Mouse (Mus musculus) c-Kit-positive CD71-positive TER-119-negative erythroid progenitor cells, embryonic 14.5 days (primary cell): Measurements from ENCODE around the gene Tdp1.
A peak's percentile ranks its signal among the peaks of the same experiment; 100 is the strongest.
"Not testable (repeated sequence)": the region's sequence is repeated elsewhere in the genome, so short reads cannot be mapped to it uniquely, and the experiment has no call there.

Source experiments
- DNase-seq: peaks from one replicate; pipeline ENCODE4 v3.0.0-alpha.2; 2013; ENCODE audit warnings: low read depth

Gene Tdp1

DNA sequence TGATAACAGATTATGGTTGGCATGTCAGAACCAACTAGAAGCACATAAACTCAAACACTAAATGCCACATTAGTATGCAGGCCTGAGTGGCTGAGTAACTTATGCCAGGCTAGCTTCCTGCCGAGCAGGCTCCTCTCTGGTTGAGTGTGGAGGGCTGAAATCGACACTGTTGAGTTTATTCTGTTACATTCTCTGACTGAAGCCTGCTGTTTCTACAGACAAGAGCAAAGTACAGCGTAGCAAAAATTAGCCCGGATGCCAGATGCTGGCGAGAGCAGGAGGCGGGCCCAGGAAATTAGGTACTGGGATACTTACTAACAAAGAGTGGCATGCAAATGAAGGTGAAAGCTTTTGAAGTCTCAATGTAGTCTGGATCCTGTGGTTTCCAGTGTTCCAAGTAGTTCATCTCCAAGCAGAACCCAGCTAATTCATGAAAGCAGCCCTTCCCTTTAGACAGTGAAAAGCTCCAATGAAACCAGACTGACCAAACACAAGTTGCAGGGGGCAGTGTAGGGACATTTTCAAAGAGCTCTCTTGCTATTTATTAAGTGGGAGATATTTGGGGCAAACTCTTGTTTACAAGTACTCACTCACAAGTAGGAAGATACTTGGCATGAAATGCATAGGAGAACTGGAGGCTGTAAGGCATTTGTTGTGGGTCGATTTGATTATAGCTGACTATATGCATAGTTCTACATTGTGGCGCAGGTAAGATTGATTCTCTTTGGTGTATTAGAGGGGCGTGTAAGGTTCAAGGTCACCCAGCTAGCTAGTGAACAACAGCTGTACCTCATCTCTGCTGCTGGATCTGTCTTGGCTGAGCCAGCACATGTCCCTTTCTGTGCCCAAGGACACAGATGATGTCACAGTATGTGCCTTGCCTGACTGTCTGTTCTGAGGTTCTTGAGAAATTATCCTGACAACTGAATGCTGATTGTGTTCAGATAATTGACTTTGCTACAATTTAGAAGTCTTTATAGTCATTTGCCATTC lies 74.0 kb downstream of the Tdp1 start:
- no peak for DNase-seq

- DNase-seq: no peak
Observed at GRCm38 (mm10) chr12:99959291-99959690, 75.0 kb downstream of the Tdp1 start.

DNA sequence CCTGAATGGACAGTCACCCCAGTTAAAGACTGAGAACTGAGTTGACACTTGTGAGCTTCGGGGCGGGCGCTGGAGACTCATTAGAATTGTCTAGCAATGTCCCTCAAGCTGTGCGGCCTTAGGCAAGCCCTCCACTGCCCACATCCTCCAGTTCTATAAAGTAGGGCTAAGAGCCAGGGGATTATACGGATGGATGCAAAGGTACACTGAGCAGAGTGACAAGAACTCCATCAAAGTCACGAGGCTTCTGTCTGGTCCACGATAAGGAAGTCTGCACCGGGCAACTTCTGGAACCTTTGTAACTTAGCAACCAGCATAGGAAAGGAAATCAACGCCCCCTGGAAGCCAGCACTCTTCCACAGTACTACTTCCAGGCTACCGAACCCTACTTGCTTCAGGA lies 75.6 kb downstream of the Tdp1 start:
- no peak for DNase-seq

GRCm38 (mm10) chr12:99960675-99961074 lies 76.4 kb downstream of the Tdp1 start:
- no peak for DNase-seq

GRCm38 (mm10) chr12:99964301-99965202 lies 80.2 kb downstream of the Tdp1 start, which contains the start of gene Kcnk13:
Gene Kcnk13, plus strand, starts transcription at chr12:99964499.
- DNase-seq: peak; percentile 47

- DNase-seq: no peak
Observed at GRCm38 (mm10) chr12:99965203-99966115, 81.1 kb downstream of the Tdp1 start.

DNA sequence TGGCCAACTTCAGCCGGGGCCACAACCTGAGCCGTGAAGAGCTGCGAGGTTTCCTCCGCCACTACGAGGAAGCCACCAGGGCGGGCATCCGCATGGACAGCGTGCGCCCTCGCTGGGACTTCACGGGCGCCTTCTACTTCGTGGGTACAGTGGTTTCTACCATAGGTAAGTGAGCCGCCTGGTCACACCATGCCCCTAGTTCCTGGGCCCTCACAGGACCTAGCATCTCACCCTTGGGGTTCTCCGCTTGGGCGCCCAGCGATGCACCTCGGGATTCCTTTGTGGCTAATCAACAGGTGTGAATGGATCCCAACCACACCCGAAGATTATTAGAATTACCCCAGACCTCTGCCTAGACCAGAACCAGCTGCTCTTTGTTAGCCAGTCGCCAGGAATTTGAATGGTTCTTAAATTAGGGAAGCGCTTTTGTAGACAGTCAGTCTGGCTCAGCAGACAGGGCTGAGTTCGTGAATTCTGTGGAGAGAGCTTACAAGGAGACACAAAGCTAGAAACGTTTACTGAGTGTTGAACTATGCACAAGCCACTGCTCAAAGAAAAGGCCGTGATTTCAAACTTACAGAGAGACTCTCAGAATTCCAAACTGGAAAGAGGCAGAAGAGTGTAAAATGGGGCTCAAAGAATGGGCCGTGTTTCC lies 81.9 kb downstream of the Tdp1 start:
- no peak for DNase-seq

DNA sequence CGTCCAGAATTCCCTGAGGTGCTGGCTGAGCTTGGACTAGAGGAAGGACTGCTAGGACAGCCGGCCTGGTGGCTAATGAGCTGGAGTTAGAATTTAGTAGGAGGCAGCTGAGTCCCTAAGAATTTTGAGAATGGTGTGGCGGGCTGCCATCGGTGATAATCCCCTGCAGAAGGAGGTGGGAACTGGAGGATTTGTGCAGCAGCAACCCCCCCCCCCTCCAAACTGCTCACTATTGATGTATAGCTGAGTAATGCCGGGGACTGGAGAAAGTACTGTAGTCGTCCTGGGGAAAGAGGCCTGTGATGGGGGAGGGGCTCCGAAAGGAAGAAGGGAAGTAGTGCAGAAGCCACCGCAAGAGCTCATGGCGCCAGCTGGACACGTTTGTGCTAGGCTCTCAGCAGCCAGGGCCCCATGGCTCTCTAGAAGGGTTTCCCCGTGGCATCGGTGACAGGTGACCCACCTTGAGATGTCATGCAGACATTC lies 82.6 kb downstream of the Tdp1 start:
- DNase-seq: no peak

DNA sequence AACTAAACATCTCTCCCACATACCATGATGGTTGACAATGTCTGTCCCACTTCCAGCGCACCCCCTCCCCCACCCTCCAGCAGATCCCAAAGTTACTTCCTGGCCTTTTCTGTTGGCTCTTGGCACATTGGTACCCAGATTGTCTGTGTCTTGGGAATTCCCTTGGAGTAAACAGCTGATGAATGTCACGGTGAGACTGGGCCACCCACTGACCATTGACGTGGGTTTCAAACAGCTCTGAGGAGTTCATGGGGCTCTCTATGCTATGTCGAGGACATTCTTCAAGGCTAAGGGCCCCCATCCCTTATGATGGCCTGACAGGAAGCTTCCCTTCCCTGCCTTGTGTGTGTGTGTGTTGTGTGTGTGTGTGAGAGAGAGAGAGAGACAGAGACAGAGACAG lies 85.6 kb downstream of the Tdp1 start:
- DNase-seq: no peak

- not testable (repeated sequence) for DNase-seq
Observed at GRCm38 (mm10) chr12:99971205-99971894, 87.0 kb downstream of the Tdp1 start.

DNA sequence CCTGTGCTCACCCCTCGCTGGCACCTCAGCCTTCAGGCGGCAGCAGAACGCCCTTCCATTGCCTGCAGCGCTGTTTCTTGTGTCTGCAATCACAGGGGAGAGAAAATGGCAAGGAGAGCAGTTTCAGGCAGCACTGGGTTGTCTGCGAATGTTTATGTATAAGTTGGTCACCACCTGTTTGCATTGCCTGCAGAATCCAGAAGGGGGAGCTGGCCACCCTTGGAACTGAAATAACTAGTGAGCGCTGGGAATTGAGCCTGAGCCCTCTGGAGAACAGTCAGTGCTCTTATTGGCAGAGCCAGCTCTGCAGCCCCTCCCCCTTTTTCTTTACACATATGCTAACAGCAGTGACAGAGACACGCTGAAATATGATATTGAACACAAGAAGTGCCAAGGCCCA lies 88.5 kb downstream of the Tdp1 start:
- no peak for DNase-seq

DNA sequence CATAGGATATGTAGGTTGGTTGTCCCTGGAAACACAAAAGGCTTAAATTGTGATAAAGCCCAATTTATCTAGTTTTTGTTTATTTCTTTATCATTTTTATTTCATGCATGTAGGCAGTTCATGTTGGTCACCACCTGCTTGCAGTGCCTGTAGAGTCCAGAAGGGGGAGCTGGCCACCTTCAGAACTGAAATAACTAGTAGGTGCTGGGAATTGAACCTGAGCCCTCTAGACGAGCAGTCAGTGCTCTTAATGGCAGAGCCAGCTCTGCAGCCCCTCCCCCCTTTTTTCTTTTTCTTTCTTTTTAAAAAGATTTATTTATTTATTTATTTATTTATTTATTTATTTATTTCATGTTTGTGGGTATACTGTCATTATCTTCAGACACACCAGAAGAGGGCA lies 89.3 kb downstream of the Tdp1 start:
- no peak for DNase-seq

DNA sequence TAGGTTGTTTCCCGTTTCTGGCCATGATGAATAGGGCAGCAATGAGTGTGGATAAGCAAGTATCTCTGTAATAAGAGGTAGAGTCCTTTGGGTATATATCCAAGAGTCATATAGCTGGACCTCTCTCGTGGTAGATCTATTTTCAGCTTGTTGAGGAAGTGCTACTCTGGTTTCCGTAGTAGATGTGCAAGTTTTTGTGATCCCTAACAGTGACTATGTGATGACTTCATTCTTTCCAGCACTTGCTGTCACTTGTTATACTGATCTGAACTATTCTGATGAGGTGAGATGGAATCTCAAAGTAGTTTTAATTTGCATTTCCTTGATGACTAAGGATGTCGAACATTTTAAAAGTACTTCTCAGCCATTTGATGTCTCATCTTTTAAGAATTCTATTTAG lies 95.2 kb downstream of the Tdp1 start:
- no peak for DNase-seq

DNA sequence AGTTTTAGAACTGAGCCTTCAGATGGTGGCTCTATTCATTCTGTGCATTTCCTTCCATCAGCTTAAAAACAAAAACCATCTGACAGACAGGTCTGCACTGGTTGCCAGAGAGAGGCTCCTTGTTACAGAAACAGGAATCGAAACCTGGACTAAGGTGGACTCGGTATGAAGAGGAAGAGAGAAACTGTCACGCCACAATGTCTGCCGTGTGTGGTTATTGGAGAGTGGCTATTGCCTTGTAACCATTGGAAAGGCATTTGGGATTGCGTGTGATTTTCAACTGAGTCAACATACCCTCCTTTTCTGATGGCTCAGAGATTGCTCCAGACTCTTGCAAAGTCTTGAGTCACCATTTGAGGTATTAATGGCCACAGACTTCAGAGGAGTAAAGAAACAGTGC lies 102.5 kb downstream of the Tdp1 start:
- DNase-seq: no peak

DNA sequence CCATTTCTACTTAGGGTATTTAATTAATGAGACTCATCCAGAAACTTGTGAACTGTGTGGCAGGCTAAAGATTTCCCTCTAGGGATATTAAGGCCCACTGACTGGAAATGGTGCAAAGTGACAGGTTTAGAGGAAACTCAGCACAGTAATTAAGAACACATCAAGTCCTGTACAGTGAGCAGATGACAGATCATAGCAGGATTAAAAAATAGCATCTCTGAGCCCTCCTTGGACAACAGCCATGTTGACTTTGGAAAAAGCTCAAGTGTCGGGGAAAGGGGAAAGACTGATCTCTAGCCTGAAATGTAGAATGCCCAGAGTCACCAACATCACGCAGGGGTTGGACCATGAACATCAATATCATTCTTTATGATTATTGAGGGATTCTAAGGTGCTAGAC lies 103.8 kb downstream of the Tdp1 start:
- DNase-seq: no peak

DNA sequence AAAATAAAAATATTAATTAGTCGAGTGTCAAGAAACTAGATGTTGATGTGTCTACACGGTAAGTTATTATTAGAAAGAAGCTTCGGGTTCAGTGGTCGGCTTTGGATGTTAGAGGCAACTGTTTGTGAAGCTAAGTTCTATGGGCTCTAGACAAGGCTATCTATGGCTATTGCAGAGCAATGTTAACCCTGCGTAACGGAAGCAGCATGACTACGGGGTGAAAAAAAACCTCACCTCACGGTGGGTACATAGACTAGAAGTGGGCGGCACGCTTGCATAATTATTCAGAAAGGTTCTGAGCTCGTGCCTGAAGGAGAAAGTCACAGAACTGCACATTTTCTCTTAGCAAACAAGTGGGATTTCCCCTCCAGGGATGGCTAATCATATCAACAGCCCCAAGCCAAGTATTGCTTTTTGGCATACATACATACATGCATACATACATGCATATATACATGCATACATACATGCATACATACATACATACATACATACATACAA lies 108.1 kb downstream of the Tdp1 start:
- no peak for DNase-seq

GRCm38 (mm10) chr12:99993146-99993890 lies 109.0 kb downstream of the Tdp1 start:
- DNase-seq: no peak

DNA sequence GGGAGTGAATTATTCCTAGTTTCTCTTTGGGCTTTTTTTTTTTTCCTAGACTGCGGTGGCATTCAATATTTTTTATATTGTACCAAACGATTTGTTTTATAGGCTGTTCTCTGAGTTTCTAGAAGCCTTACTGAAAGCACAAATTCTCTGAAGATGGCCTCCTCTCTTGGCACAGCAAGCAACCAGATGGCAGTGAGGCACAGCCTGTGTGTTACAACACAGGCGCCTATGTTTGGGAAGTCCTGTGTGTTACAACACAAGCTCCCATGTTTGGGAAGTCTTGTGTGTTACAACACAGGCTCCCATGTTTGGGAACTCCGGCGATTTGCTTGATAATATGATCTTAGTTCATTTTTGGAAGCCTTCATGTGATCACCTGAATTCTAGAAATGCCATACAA lies 111.6 kb downstream of the Tdp1 start:
- DNase-seq: no peak

GRCm38 (mm10) chr12:99999726-100000125 lies 115.4 kb downstream of the Tdp1 start:
- DNase-seq: no peak
